Mouse (Mus musculus): ENCODE measurements around the gene Sbsn. TPM values are rescaled to one million over a fixed set of nuclear protein-coding genes. Genes with fewer than 3 reads are reported as not detected.

Gene Sbsn
- total RNA-seq, 1 experiment from 2014 or later = not detected

DNA sequence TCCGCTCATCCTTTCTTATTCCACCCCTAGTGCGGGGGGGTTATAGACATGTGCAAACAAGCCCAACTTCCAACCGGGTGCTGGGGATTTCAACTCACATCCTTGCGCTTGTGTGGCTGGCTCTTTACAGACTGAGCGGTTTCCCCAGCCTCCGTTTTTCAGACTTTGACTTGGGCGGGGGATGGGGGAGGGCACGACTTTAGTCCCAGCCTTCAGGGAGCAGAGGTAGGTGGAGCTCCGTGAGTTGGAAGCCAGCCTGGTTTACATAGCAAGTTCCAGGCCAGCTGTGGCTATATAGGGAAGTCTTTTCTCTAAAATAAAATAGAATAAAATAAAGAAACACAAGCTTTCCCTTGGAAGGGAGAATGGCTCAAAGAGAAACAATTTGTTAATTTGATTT is 40.6 kb downstream of the Sbsn start:
- ATAC-seq (replicated peaks; ENCODE audit: insufficient number of reproducible peaks, low FRiP score, low TSS enrichment, poor library complexity, severe bottlenecking) = no peak

DNA sequence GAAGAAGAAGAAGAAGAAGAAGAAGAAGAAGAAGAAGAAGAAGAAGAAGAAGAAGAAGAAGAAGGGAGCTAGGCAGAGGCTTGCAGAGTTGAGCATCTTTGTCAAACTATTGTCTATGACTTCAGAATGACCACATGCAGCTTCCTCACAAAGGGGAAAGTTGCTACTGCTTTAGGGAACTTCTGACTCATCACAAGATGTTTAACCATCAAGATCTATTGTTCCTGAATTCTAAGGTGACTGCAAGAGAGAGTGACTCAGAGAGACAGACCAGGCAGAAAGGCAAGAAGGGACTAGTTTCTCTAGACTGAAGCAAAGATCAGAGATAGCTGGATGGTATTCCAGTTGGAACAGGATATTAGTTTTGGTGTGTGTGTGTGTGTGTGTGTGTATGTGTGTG is 43.6 kb downstream of the Sbsn start:
- ATAC-seq (replicated peaks; ENCODE audit: insufficient number of reproducible peaks, low FRiP score, low TSS enrichment, poor library complexity, severe bottlenecking) = peak; percentile 56; the same call in 1 of the 2 replicates

DNA sequence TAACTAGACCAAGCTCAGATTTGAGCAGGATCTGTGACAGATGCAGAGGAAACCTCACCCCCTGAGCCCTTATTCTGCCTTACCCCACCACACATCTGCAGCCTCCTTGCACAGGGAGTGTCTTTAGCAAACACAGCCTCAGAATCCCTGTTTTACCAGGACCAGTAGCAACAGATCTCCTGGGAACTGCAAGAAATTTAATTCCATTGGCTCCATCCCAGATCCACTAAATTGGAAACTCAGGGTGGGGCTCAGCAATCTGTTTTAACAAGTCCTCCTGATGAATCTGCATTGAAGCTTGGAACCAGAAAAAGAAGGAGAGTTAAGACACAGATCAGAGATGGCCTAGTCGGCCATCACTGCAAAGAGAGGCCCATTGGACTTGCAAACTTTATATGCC is 45.5 kb downstream of the Sbsn start:
- no peak for ATAC-seq (replicated peaks; ENCODE audit: insufficient number of reproducible peaks, low FRiP score, low TSS enrichment, poor library complexity, severe bottlenecking)

DNA sequence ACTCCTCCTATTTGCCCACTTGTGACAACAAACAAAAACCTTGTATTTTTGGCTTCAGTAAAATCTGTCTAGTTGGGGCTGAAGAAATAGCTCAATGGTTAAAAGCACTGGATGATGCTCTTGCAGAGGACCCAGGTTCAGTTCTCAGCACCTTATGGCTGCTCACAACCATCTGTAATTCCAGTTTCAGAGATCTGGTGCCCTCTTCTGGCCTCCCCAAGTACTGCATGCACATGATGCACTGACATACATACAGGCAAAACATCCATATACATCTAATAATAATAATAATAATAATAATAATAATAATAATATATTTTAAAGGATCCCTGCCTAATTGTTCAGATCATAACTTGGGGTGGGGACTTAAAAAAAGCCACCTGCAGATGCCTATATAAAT is 49.4 kb downstream of the Sbsn start:
- ATAC-seq (replicated peaks; ENCODE audit: insufficient number of reproducible peaks, low FRiP score, low TSS enrichment, poor library complexity, severe bottlenecking) = no peak

DNA sequence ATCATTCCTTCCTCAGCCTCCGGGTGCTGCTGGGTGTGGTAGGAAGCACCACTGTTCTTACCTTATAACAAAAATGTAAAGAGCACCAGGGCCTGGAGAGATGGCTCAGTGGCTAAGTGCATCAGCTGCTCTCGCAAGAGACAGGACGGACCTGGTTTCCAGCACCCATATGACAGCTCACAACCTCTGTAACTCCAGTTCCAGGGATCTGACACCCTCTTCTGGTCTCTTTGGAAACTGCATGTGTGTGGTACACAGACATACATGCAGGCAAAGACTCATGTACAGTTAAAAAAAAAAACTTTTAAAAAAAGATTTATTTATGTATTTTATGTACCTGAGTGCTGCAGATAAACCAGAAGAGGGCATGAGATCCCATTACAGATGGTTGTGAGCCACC is 52.0 kb downstream of the Sbsn start:
- ATAC-seq (replicated peaks; ENCODE audit: insufficient number of reproducible peaks, low FRiP score, low TSS enrichment, poor library complexity, severe bottlenecking) = no peak

DNA sequence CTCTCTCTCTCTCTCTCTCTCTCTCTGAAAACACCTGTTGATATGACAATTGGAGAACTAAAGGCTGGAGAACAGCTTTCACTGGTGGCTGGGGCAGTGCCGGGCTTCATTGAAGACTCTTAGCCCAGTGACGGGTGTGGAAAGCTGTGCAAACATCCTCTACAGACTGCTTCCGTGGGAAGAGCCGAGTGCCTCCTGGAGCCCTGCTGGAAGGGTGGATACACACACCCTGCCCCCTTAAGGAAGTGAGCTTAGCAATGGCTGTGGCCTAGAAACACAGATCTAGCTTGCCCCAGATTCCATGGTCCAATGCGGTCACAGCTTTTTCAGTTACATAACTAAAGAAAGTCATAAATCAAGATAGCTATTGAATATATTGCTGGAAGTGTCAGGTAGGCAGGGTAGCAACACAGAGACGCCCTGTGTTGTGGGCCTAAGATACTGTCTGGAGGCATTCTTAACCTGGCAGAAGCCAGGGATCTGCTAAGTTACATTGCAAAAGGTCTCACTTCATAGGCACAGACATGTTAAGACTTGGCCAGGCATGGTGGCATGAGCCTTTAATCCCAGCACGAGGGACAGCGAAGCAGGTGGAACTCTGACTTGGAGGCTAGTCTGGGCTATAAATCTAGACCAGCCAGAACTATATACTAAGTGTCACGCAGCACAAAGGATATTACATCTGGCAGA is 52.9 kb downstream of the Sbsn start:
- ATAC-seq (replicated peaks; ENCODE audit: insufficient number of reproducible peaks, low FRiP score, low TSS enrichment, poor library complexity, severe bottlenecking) = no peak

Other genes starting within 250 kb of the Sbsn start
- 0.97 to 1.5 TPM in 2 of 3 replicates, not detected in the other for gene Arhgap33, start 216.4 kb upstream of the Sbsn start, total RNA-seq (2017)
- gene Hspb6, start 199.3 kb upstream of the Sbsn start, total RNA-seq (2017) = 0.19 to 2.7 TPM (median 1.5 TPM) in 3 replicates
- gene Proser3, start 199.2 kb upstream of the Sbsn start, total RNA-seq (2017) = 1.7 to 4.3 TPM (median 3.3 TPM) in 3 replicates
- 8.1 to 26.1 TPM (median 10.0 TPM) in 3 replicates for gene Lin37, start 191.6 kb upstream of the Sbsn start, total RNA-seq (2017)
- 66.7 to 101 TPM (median 99.2 TPM) in 3 replicates for gene U2af1l4, start 188.2 kb upstream of the Sbsn start, total RNA-seq (2017)
- 3.5 to 14.5 TPM (median 11.1 TPM) in 3 replicates for gene Gm49396, start 188.1 kb upstream of the Sbsn start, total RNA-seq (2017)
- 76.7 to 145 TPM (median 135 TPM) in 3 replicates for gene Psenen, start 187.8 kb upstream of the Sbsn start, total RNA-seq (2017)
- 0.43 TPM in 1 of 3 replicates, not detected in the others for gene Igflr1, start 186.0 kb upstream of the Sbsn start, total RNA-seq (2017)
- 15.4 to 44.0 TPM (median 23.8 TPM) in 3 replicates for gene Kmt2b, start 162.7 kb upstream of the Sbsn start, total RNA-seq (2017)
- 8.4 to 30.5 TPM (median 20.6 TPM) in 3 replicates for gene Zbtb32, start 152.6 kb upstream of the Sbsn start, total RNA-seq (2017)
- gene Upk1a, start 138.6 kb upstream of the Sbsn start, total RNA-seq (2017) = 1.1 TPM in 1 of 3 replicates, not detected in the others
- gene Cox6b1, start 125.3 kb upstream of the Sbsn start, total RNA-seq (2017) = 424 to 540 TPM (median 506 TPM) in 3 replicates
- gene Etv2, start 115.6 kb upstream of the Sbsn start, total RNA-seq (2017) = not detected in 3 replicates
- gene Rbm42, start 101.2 kb upstream of the Sbsn start, total RNA-seq (2017) = 63.9 to 74.7 TPM (median 64.6 TPM) in 3 replicates
- 5.6 to 20.3 TPM (median 11.0 TPM) in 3 replicates for gene Haus5, start 86.5 kb upstream of the Sbsn start, total RNA-seq (2017)
- gene Pmis2, start 79.9 kb upstream of the Sbsn start, total RNA-seq (2017) = not detected in 3 replicates
- gene 2200002J24Rik, start 52.5 kb upstream of the Sbsn start, total RNA-seq (2017) = not detected in 3 replicates
- 0.75 TPM in 1 of 3 replicates, not detected in the others for gene Atp4a, start 39.3 kb upstream of the Sbsn start, total RNA-seq (2017)
- gene Tmem147, start 21.9 kb upstream of the Sbsn start, total RNA-seq (2017) = 14.0 to 17.1 TPM (median 17.0 TPM) in 3 replicates
- 0.85 to 1.9 TPM in 2 of 3 replicates, not detected in the other for gene Gapdhs, start 7.8 kb upstream of the Sbsn start, total RNA-seq (2017)
- not detected in 3 replicates for gene Dmkn, start 12.3 kb downstream of the Sbsn start, total RNA-seq (2017)
- not detected in 3 replicates for gene Krtdap, start 36.4 kb downstream of the Sbsn start, total RNA-seq (2017)
- gene Ffar2, start 72.3 kb downstream of the Sbsn start, total RNA-seq (2017) = 0.19 to 3.1 TPM (median 1.2 TPM) in 3 replicates
- not detected in 3 replicates for gene Ffar3, start 104.7 kb downstream of the Sbsn start, total RNA-seq (2017)
- 0.10 to 1.5 TPM (median 0.32 TPM) in 3 replicates for gene Ffar1, start 110.1 kb downstream of the Sbsn start, total RNA-seq (2017)
- gene Cd22, start 128.9 kb downstream of the Sbsn start, total RNA-seq (2017) = 45.5 to 101 TPM (median 62.1 TPM) in 3 replicates
- gene Mag, start 163.4 kb downstream of the Sbsn start, total RNA-seq (2017) = 2.5 to 6.9 TPM (median 3.5 TPM) in 3 replicates
- not detected in 3 replicates for gene Hamp2, start 173.2 kb downstream of the Sbsn start, total RNA-seq (2017)
- gene Hamp, start 192.6 kb downstream of the Sbsn start, total RNA-seq (2017) = not detected in 3 replicates
- gene Usf2, start 205.3 kb downstream of the Sbsn start, total RNA-seq (2017) = 126 to 170 TPM (median 139 TPM) in 3 replicates
- gene Lsr, start 222.0 kb downstream of the Sbsn start, total RNA-seq (2017) = 2.2 to 5.1 TPM (median 2.9 TPM) in 3 replicates
- 1.3 TPM in 1 of 3 replicates, not detected in the others for gene Fam187b, start 222.3 kb downstream of the Sbsn start, total RNA-seq (2017)